Mouse (Mus musculus) heart, embryonic 11.5 days (tissue): ENCODE data around the gene Wasf2. TPM values are rescaled to one million over a fixed set of nuclear protein-coding genes. Genes with fewer than 3 reads are reported as not detected.

ENCODE experiments used
- ATAC-seq: fragments of 200-750 bp; cut with Nextera tagmentation; replicated peaks from 2 replicates; pipeline ENCODE4 v1.8.0; 2017; ENCODE audit warnings: moderate library complexity; ENCODE audit not compliant: insufficient number of reproducible peaks, low FRiP score, low TSS enrichment
- H3K27ac ChIP-seq: fragments of 300-500 bp; sonication (generic); 2 replicates; pipeline ENCODE4 v1.5.1; 2014; ENCODE audit warnings: mild to moderate bottlenecking, low read depth, low read length
- H3K27me3 ChIP-seq: fragments of 300-500 bp; sonication (generic); 2 replicates; pipeline ENCODE4 v1.6.1; 2014; ENCODE audit warnings: mild to moderate bottlenecking, low read length, mixed read lengths; ENCODE audit not compliant: control insufficient read depth, insufficient read depth
- H3K36me3 ChIP-seq: fragments of 300-500 bp; sonication (generic); 2 replicates; pipeline ENCODE4 v1.6.1; 2014; ENCODE audit warnings: mild to moderate bottlenecking, low read length, moderate library complexity, mixed read lengths; ENCODE audit not compliant: control insufficient read depth, insufficient read depth
- H3K4me1 ChIP-seq: fragments of 300-500 bp; sonication (generic); 2 replicates; pipeline ENCODE4 v1.6.1; 2014; ENCODE audit warnings: low read length; ENCODE audit not compliant: control insufficient read depth, insufficient read depth
- H3K4me2 ChIP-seq: fragments of 300-500 bp; sonication (generic); 2 replicates; pipeline ENCODE4 v1.6.1; 2014; ENCODE audit warnings: mild to moderate bottlenecking, moderate library complexity
- H3K4me3 ChIP-seq: fragments of 300-500 bp; sonication (generic); 2 replicates; pipeline ENCODE4 v1.5.1; 2014; ENCODE audit warnings: low read depth, low read length
- H3K9ac ChIP-seq: fragments of 300-500 bp; sonication (generic); 2 replicates; pipeline ENCODE4 v1.6.1; 2014; ENCODE audit warnings: mild to moderate bottlenecking, low read depth, low read length, moderate library complexity
- H3K9me3 ChIP-seq: fragments of 300-500 bp; sonication (generic); replicated peaks from 2 replicates; pipeline ENCODE4 v1.6.1; 2016; ENCODE audit warnings: low read length; ENCODE audit not compliant: control insufficient read depth
- WGBS: fragments of 180-500 bp; shearing (Covaris S2); extraction: QIAGEN DNeasy Blood & Tissue Kit; methylation state at CpG from one replicate; pipeline ENCODE4 v1.1.7; 2014; ENCODE audit not compliant: insufficient replicate concordance; 5-methylcytosine and 5-hydroxymethylcytosine counted together
- microRNA-seq: library from miRNA; unstranded; fragments of <30 nt; microRNA quantifications from one replicate; pipeline ENCODE4, GENCODE M21; 2016; ENCODE audit warnings: borderline number of aligned reads
- polyA plus RNA-seq: library from polyadenylated mRNA; unstranded; fragments of >200 nt; fragmentation: Nextera tagmentation; extraction: Ambion mirVana; gene quantifications from 2 replicates; pipeline ENCODE4 v1.2.1, GENCODE M21; 2014

Wasf2 gene
- polyA plus RNA-seq, 1 experiment from 2014 or later: 55.8 TPM

DNA sequence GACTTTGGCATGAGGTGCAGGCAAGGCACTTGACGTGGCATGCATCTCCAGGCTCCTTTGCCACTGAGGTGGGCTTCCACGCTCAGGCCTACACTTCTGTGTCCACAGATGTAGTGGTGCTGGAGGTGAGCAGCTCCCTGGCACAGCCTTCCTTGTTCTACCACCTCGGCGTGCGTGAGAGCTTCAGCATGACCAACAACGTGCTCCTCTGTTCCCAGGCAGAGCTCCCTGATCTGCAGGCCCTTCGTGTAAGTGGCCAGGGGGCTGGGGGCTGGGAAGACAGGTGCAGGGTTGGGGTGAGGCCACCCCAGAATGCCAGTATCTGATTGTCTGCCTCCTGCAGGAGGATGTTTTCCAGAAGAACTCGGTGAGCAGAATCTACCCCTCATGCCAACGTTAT is 112.4 kb downstream of the Wasf2 start:
- H3K36me3 ChIP-seq: no peaks in the 10 kb centered on the region
- H3K27me3 ChIP-seq: peaks cover 49% of the 10 kb centered on the region
- no peaks in the 10 kb centered on the region for H3K9me3 ChIP-seq
- ATAC-seq: no peak
- WGBS: 65% methylated on average over 9 of the region's 9 CpGs
- no peak overlapping the region for H3K4me3 ChIP-seq
- H3K9ac ChIP-seq: no peak overlapping the region
- H3K4me2 ChIP-seq: no peak overlapping the region
- peaks cover 18% of the 10 kb centered on the region for H3K4me1 ChIP-seq
- H3K27ac ChIP-seq: no peak overlapping the region

DNA sequence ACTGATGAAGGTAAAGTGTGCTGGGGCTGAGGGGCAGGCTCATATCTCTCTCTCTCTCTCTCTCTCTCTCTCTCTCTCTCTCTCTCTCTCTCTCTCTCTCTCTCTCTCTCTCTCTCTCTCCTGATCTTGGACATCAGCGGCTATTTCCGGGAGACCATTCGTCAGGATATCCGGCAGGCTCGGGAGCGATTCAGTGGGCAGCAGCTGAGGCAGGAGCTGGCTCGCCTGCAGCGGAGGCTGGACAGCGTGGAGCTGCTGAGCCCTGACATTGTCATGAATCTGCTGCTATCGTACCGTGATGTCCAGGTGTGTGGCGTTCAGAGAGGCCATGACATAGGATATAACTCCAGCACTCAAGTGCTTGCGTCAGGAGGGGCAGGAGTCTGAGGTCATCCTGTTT is 113.2 kb downstream of the Wasf2 start:
- peaks cover 57% of the 10 kb centered on the region for H3K27me3 ChIP-seq
- no peaks in the 10 kb centered on the region for H3K9me3 ChIP-seq
- no peak overlapping the region for H3K4me2 ChIP-seq
- H3K27ac ChIP-seq: no peak overlapping the region
- H3K4me1 ChIP-seq: peaks cover 18% of the 10 kb centered on the region
- ATAC-seq: no peak
- no peaks in the 10 kb centered on the region for H3K36me3 ChIP-seq
- H3K9ac ChIP-seq: no peak overlapping the region
- H3K4me3 ChIP-seq: no peak overlapping the region
- 37% methylated on average over 13 of the region's 13 CpGs for WGBS

DNA sequence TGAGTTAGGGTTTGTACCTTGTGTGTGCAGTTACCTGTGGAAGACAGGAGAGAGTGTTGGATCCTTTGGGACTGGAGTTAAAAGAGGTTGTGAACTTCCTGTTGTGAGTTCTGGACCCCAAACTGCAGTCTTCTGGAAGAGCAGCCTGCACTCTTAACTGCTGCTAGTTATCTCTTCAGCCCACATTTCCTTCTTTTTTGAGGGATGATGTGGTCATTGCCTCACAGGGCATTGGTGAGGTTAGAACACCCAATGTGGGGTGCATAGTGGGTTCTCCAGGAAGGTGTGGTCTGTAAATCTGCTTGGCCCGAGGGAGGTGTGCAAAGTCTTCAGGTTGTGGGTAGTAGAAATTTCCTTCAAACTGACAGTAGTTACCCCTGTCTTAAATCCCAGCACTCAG is 114.0 kb downstream of the Wasf2 start:
- Histone ChIP-seq H3K4me1 (peaks cover 18% of the 10 kb centered on the region), H3K27ac (no peak overlapping the region), H3K36me3 (no peaks in the 10 kb centered on the region), H3K27me3 (peaks cover 61% of the 10 kb centered on the region), H3K9ac (no peak overlapping the region), H3K9me3 (no peaks in the 10 kb centered on the region), H3K4me3 (no peak overlapping the region), H3K4me2 (no peak overlapping the region)
- no peak for ATAC-seq
- 66% methylated on average over 1 of the region's 1 CpGs for WGBS

DNA sequence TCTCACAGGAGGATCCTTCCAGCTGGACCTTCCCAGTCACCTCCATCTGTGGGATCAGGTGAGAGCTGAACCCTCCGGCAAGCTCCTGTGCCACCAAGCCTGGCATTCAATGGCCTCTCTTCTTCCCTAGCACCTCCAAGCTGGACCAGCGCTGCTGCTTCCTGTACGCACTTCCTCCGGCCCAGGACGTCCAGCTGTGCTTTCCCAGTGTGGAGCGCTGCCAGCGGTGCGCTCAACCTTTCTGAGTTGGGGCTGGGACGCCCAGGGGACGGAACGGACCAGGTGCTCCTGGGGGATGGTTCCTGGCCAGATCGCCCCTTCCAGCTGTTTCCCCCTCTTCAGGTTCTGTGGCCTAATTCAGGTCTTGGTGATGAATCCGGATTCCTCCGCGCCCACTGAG is 116.8 kb downstream of the Wasf2 start:
- Histone ChIP-seq H3K27ac (no peak overlapping the region), H3K36me3 (no peaks in the 10 kb centered on the region), H3K9me3 (no peaks in the 10 kb centered on the region), H3K4me1 (peaks cover 22% of the 10 kb centered on the region), H3K4me3 (no peak overlapping the region), H3K4me2 (no peak overlapping the region), H3K27me3 (peaks cover 86% of the 10 kb centered on the region), H3K9ac (no peak overlapping the region)
- no peak for ATAC-seq
- 23% methylated on average over 15 of the region's 15 CpGs for WGBS

GRCm38 (mm10) chr4:133247806-133248449 is 117.6 kb downstream of the Wasf2 start:
- 56% methylated on average over 13 of the region's 13 CpGs for WGBS
- Histone ChIP-seq H3K27me3 (peaks cover 85% of the 10 kb centered on the region), H3K4me1 (peaks cover 22% of the 10 kb centered on the region), H3K4me2 (no peak overlapping the region), H3K9me3 (no peaks in the 10 kb centered on the region), H3K9ac (no peak overlapping the region), H3K36me3 (no peaks in the 10 kb centered on the region), H3K4me3 (no peak overlapping the region), H3K27ac (no peak overlapping the region)
- ATAC-seq: no peak; the same call in 1 of the 2 replicates

Small RNA genes within 50 kb of the gene (microRNA-seq; reads per million reads assigned to microRNA genes)
- gene Mir7017: 0.47 reads per million

Other genes starting within 250 kb of the Wasf2 start
- 66.8 and 67.5 TPM in 2 replicates for gene Stx12, start 246.0 kb upstream of the Wasf2 start, polyA plus RNA-seq
- 31.2 and 33.4 TPM in 2 replicates for gene Fam76a, start 207.9 kb upstream of the Wasf2 start, polyA plus RNA-seq
- 0.40 and 0.63 TPM in 2 replicates for gene Fgr, start 156.4 kb upstream of the Wasf2 start, polyA plus RNA-seq
- gene Ahdc1, start 119.2 kb upstream of the Wasf2 start, polyA plus RNA-seq: 7.0 and 9.1 TPM in 2 replicates
- gene Cd164l2, start 81.6 kb downstream of the Wasf2 start, polyA plus RNA-seq: 0.27 and 0.77 TPM in 2 replicates
- 0.37 and 0.61 TPM in 2 replicates for gene Gpr3, start 82.0 kb downstream of the Wasf2 start, polyA plus RNA-seq
- 1.5 and 1.7 TPM in 2 replicates for gene Map3k6, start 110.3 kb downstream of the Wasf2 start, polyA plus RNA-seq
- gene Sytl1, start 132.6 kb downstream of the Wasf2 start, polyA plus RNA-seq: 0.11 and 0.42 TPM in 2 replicates
- 57.5 and 64.9 TPM in 2 replicates for gene Tmem222, start 147.3 kb downstream of the Wasf2 start, polyA plus RNA-seq
- gene Wdtc1, start 223.0 kb downstream of the Wasf2 start, polyA plus RNA-seq: 13.3 and 15.5 TPM in 2 replicates
- 4.8 and 7.0 TPM in 2 replicates for gene Slc9a1, start 239.2 kb downstream of the Wasf2 start, polyA plus RNA-seq